Mouse (Mus musculus): ENCODE results near the gene Trcg1.

Trcg1 gene

GRCm38 (mm10) chr9:57296277-57296676, 59.9 kb downstream of the Trcg1 start:
- no peak for DNase-seq (ENCODE audit: low spot score)

DNA sequence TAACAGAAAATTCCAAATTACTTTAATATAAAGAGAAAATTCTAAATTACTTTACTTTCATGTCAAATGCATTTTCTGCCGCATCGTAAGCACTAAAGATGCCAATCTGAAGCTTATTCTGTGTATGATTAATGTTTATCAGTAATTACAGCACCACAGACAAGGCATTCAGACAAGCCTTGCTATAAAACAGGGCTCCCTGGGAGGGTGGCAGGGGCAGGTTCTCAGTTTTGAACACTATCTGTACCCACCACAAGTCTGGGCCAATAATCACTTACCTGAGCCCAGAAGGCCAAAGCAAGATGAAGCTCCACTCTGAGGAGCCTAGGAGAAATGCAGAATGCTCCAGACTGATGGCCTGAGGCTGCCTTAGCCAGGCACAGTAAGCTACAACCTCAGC, 61.6 kb downstream of the Trcg1 start:
- no peak for DNase-seq (ENCODE audit: low spot score)
